Mouse (Mus musculus): ENCODE data around the gene 2410002F23Rik. TPM values are rescaled to one million over a fixed set of nuclear protein-coding genes. Genes with fewer than 3 reads are reported as not detected.

2410002F23Rik gene
- polyA plus RNA-seq, 1 experiment from 2014 or later: 125 TPM

DNA sequence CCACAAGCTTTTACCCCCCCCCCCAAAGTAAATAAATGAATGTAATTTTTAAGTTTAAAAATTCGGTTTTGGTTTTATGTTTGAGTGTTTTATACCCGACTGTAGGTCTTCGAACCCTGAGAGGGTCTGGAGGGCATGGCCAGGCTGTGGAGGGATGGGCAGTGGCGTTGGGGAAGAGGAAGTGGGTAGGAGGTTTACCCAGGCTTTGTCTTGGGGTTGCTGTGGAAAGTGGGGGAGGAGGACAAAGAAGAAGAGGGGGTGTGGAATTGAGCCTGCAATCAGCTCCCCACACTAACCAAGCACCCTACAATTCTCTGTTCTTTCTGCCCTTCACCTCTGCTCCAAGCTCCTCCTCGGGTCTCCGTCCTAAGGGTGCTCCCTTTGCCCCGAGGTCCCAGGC lies 26.0 kb downstream of the 2410002F23Rik start:
- no peak overlapping the region for H3K9ac ChIP-seq (ENCODE audit: low read depth, low read length)
- DNase-seq (ENCODE audit: low spot score) (no peak), ATAC-seq (replicated peaks; ENCODE audit: low FRiP score, low read depth) (no peak)
- no peaks in the 10 kb centered on the region for H3K9me3 ChIP-seq (replicated peaks; ENCODE audit: low read length)
- TF ChIP-seq CTCF (IDR thresholded peaks at IDR 0.05; ENCODE audit: low read depth): no peak
- no peak overlapping the region for H3K4me3 ChIP-seq (replicated peaks; ENCODE audit: low read depth, low read length)
- H3K4me2 ChIP-seq (ENCODE audit: low read length): no peak overlapping the region
- WGBS: 85% methylated on average over 7 of the region's 7 CpGs
- no peaks in the 10 kb centered on the region for H3K27me3 ChIP-seq (ENCODE audit: insufficient read depth, low read length)
- H3K36me3 ChIP-seq (ENCODE audit: insufficient read depth, low read length): no peaks in the 10 kb centered on the region
- no peaks in the 10 kb centered on the region for H3K4me1 ChIP-seq (replicated peaks; ENCODE audit: insufficient read depth, low read length)
- H3K27ac ChIP-seq: no peak overlapping the region

DNA sequence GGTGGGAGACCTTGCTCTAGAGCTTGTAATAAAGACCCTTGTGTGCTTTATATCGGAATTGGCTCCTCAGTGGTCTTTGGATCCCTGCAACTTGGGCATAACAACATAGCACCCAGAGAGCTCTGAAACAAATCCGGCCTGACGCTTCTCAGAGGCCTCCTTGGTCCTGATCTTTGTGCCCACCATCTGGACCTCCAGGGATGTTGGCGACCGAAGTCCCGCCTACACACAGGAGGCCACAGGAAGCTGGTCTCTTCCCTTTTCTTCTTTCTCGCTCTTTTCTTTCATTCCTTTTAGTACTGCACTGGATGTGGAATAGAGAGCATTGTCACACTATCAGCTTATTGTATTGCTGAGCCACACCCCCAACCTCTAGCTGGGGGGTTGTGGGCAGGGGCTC lies 26.9 kb downstream of the 2410002F23Rik start:
- 65% methylated on average over 7 of the region's 7 CpGs for WGBS
- Histone ChIP-seq H3K4me3 (replicated peaks; ENCODE audit: low read depth, low read length) (no peak overlapping the region), H3K9ac (ENCODE audit: low read depth, low read length) (no peak overlapping the region), H3K36me3 (ENCODE audit: insufficient read depth, low read length) (no peaks in the 10 kb centered on the region), H3K4me1 (replicated peaks; ENCODE audit: insufficient read depth, low read length) (no peaks in the 10 kb centered on the region), H3K27me3 (ENCODE audit: insufficient read depth, low read length) (no peaks in the 10 kb centered on the region), H3K27ac (no peak overlapping the region), H3K4me2 (ENCODE audit: low read length) (no peak overlapping the region), H3K9me3 (replicated peaks; ENCODE audit: low read length) (no peaks in the 10 kb centered on the region)
- ATAC-seq (replicated peaks; ENCODE audit: low FRiP score, low read depth) (no peak), DNase-seq (ENCODE audit: low spot score) (no peak)
- no peak for TF ChIP-seq CTCF (IDR thresholded peaks at IDR 0.05; ENCODE audit: low read depth)

DNA sequence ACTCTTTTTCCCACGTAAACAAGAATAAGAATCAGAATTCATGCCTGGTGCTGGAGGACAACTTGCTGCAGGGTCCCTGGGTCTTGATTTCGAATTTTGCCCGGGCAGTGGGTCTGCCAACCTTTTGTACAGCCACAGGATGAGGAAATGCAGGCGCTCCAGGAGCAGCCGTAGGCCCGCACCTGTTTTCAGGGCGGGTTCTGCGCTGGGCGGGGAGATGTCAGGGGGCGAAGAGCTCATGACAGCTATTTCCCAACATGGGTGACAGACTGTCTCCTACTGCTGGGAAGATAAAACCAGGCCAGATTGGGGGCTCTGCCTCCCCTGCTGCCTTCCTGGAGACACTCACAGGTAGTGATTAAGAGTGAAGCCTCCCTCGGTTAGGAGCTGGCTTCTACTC lies 27.6 kb downstream of the 2410002F23Rik start:
- Histone ChIP-seq H3K4me3 (replicated peaks; ENCODE audit: low read depth, low read length) (no peak overlapping the region), H3K27me3 (ENCODE audit: insufficient read depth, low read length) (no peaks in the 10 kb centered on the region), H3K9ac (ENCODE audit: low read depth, low read length) (no peak overlapping the region), H3K36me3 (ENCODE audit: insufficient read depth, low read length) (no peaks in the 10 kb centered on the region), H3K4me1 (replicated peaks; ENCODE audit: insufficient read depth, low read length) (no peaks in the 10 kb centered on the region), H3K9me3 (replicated peaks; ENCODE audit: low read length) (no peaks in the 10 kb centered on the region), H3K27ac (no peak overlapping the region), H3K4me2 (ENCODE audit: low read length) (no peak overlapping the region)
- DNase-seq (ENCODE audit: low spot score) (no peak), ATAC-seq (replicated peaks; ENCODE audit: low FRiP score, low read depth) (no peak)
- WGBS: 36% methylated on average over 11 of the region's 11 CpGs
- TF ChIP-seq CTCF (IDR thresholded peaks at IDR 0.05; ENCODE audit: low read depth): no peak

DNA sequence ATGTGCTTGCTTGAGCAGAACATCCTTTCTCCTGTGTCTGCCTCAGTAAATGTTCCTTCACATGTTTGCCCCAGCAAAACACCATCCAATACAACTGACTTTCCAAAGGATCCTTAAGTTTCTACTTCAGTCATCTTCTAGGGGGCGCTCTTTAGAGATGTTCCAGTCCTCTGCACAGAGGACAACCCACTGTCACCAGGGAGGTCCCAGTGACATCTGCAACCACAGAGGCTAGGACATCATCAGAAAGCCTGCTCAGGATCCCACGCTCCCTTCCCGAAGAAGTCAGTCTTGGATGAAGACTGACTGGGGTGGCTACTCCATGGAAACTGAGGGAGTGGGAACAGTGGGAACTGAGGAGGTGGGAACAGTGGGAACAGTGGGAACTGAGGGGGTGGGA lies 29.0 kb downstream of the 2410002F23Rik start:
- ATAC-seq (replicated peaks; ENCODE audit: low FRiP score, low read depth) (no peak), DNase-seq (ENCODE audit: low spot score) (no peak)
- H3K27me3 ChIP-seq (ENCODE audit: insufficient read depth, low read length): no peaks in the 10 kb centered on the region
- H3K4me3 ChIP-seq (replicated peaks; ENCODE audit: low read depth, low read length): no peak overlapping the region
- no peak for TF ChIP-seq CTCF (IDR thresholded peaks at IDR 0.05; ENCODE audit: low read depth)
- H3K36me3 ChIP-seq (ENCODE audit: insufficient read depth, low read length): no peaks in the 10 kb centered on the region
- H3K4me2 ChIP-seq (ENCODE audit: low read length): no peak overlapping the region
- no peaks in the 10 kb centered on the region for H3K9me3 ChIP-seq (replicated peaks; ENCODE audit: low read length)
- no peak overlapping the region for H3K27ac ChIP-seq
- 74% methylated on average over 3 of the region's 3 CpGs for WGBS
- no peaks in the 10 kb centered on the region for H3K4me1 ChIP-seq (replicated peaks; ENCODE audit: insufficient read depth, low read length)
- H3K9ac ChIP-seq (ENCODE audit: low read depth, low read length): no peak overlapping the region

DNA sequence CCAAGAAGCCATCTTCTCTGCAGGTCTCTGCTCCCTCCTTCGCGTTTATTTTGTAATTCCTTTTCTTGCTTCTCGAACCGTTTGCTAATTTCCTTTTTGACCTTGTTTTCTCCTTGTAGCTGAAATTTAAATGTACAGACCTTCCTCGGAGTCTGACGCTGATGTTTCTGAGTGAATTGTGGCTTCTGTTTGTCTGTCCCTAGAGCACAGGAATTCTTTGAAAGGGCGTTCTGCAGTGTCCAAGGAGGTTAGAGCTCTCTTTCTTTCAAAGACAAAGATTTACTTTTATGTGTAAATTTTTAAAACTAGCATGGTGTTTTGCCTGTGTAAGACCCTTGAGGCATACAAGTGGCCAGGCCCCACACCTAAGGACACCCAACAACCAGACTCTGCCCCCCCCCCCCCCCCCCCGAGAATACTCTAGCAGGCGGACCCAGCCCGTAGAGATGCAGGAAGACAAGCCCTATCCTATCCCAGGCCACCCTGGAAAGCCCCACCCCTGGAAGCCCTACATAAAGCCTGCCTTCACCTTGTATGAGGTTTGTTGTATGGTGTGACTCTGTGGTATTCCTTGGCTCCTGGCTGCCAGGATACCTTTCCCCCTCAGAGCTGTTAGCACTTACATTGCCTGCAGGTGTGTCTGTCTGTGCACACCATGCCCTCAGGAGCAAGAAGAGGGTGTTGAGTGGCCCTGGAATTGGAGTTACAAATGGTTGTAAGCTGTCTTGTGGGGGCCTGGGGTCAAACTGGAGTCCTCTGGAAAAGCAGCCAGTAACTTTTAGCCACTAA lies 30.1 kb downstream of the 2410002F23Rik start:
- ATAC-seq (replicated peaks; ENCODE audit: low FRiP score, low read depth): no peak
- TF ChIP-seq CTCF (IDR thresholded peaks at IDR 0.05; ENCODE audit: low read depth): no peak
- Histone ChIP-seq H3K9ac (ENCODE audit: low read depth, low read length) (no peak overlapping the region), H3K4me1 (replicated peaks; ENCODE audit: insufficient read depth, low read length) (no peaks in the 10 kb centered on the region), H3K4me2 (ENCODE audit: low read length) (no peak overlapping the region), H3K9me3 (replicated peaks; ENCODE audit: low read length) (no peaks in the 10 kb centered on the region), H3K27ac (no peak overlapping the region), H3K4me3 (replicated peaks; ENCODE audit: low read depth, low read length) (no peak overlapping the region), H3K27me3 (ENCODE audit: insufficient read depth, low read length) (no peaks in the 10 kb centered on the region), H3K36me3 (ENCODE audit: insufficient read depth, low read length) (no peaks in the 10 kb centered on the region)
- 72% methylated on average over 10 of the region's 10 CpGs for WGBS
- DNase-seq (ENCODE audit: low spot score): no peak

DNA sequence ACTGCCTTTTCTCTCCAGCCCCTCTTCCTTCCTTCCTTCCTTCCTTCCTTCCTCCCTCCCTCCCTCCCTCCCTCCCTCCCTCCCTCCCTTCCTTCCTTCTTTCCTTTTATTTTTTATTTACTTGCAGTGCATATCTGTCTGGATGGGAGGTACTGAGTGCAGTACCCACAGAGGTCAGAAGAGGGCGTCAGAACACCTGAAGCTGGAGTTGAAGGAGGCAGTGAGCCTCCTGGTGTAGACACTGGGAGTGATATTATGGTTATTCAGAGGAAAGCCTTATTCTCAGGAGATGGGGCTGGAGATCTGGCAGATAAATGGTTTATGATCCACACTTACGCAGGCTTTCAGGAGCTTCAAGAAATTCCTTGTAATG lies 30.7 kb downstream of the 2410002F23Rik start:
- peak; percentile 56 for TF ChIP-seq CTCF (IDR thresholded peaks at IDR 0.05; ENCODE audit: low read depth)
- DNase-seq (ENCODE audit: low spot score): no peak
- no peaks in the 10 kb centered on the region for H3K36me3 ChIP-seq (ENCODE audit: insufficient read depth, low read length)

DNA sequence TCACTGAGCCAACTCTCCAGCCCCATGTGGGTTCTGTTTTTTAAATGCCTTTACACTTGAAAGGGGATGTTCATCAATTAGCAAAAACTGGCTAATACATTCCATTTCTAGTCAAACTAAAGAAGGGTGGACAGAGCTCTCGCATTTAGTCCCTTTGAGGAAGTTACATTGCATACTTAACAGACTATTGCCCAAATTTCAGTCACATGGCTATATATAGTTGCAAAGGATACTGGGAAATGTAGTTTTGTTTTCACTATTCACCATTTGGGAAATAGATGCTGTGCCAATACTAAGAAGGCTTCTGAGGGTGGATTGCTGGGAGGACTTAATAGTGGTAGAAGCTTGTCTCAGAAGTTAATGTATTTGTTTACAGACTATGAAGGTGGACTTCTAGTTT lies 34.4 kb downstream of the 2410002F23Rik start:
- no peak overlapping the region for H3K4me2 ChIP-seq (ENCODE audit: low read length)
- no peaks in the 10 kb centered on the region for H3K36me3 ChIP-seq (ENCODE audit: insufficient read depth, low read length)
- no peak overlapping the region for H3K4me3 ChIP-seq (replicated peaks; ENCODE audit: low read depth, low read length)
- no peak for TF ChIP-seq CTCF (IDR thresholded peaks at IDR 0.05; ENCODE audit: low read depth)
- no peaks in the 10 kb centered on the region for H3K9me3 ChIP-seq (replicated peaks; ENCODE audit: low read length)
- DNase-seq (ENCODE audit: low spot score) (no peak), ATAC-seq (replicated peaks; ENCODE audit: low FRiP score, low read depth) (no peak)
- no peaks in the 10 kb centered on the region for H3K27me3 ChIP-seq (ENCODE audit: insufficient read depth, low read length)
- no peak overlapping the region for H3K9ac ChIP-seq (ENCODE audit: low read depth, low read length)
- 54% methylated on average over 1 of the region's 1 CpGs for WGBS
- H3K4me1 ChIP-seq (replicated peaks; ENCODE audit: insufficient read depth, low read length): no peaks in the 10 kb centered on the region
- no peak overlapping the region for H3K27ac ChIP-seq

More for the DNA sequence above, 30.7 kb downstream of the 2410002F23Rik start:
- Histone ChIP-seq H3K27me3 (ENCODE audit: insufficient read depth, low read length) (no peaks in the 10 kb centered on the region), H3K27ac (no peak overlapping the region), H3K4me2 (ENCODE audit: low read length) (no peak overlapping the region), H3K9ac (ENCODE audit: low read depth, low read length) (no peak overlapping the region), H3K4me1 (replicated peaks; ENCODE audit: insufficient read depth, low read length) (no peaks in the 10 kb centered on the region), H3K9me3 (replicated peaks; ENCODE audit: low read length) (no peaks in the 10 kb centered on the region), H3K4me3 (replicated peaks; ENCODE audit: low read depth, low read length) (no peak overlapping the region)
- WGBS: 45% methylated on average over 2 of the region's 2 CpGs
- ATAC-seq (replicated peaks; ENCODE audit: low FRiP score, low read depth): no peak
